Mouse (Mus musculus) lung, embryonic 16.5 days (tissue): ENCODE results near the gene Krt24. TPM values are rescaled to one million over a fixed set of nuclear protein-coding genes. Genes with fewer than 3 reads are reported as not detected.
"Not testable (repeated sequence)": the region's sequence is repeated elsewhere in the genome, so short reads cannot be mapped to it uniquely, and the experiment has no call there.

ENCODE experiments used
- ATAC-seq: fragments of 200-750 bp; cut with Nextera tagmentation; 2 replicates; pipeline ENCODE4 v1.8.0; 2017; ENCODE audit warnings: low read depth, mild to moderate bottlenecking, moderate library complexity
- H3K27ac ChIP-seq: fragments of 300-500 bp; sonication (generic); 2 replicates; pipeline ENCODE4 v1.5.1; 2014; ENCODE audit warnings: mild to moderate bottlenecking, control low read depth, low read length
- H3K27me3 ChIP-seq: fragments of 300-500 bp; sonication (generic); 2 replicates; pipeline ENCODE4 v1.6.1; 2014; ENCODE audit warnings: low read depth, low read length, mixed read lengths; ENCODE audit not compliant: control insufficient read depth, insufficient read depth
- H3K36me3 ChIP-seq: fragments of 300-500 bp; sonication (generic); 2 replicates; pipeline ENCODE4 v1.6.1; 2014; ENCODE audit warnings: low read length; ENCODE audit not compliant: control insufficient read depth, insufficient read depth
- H3K4me1 ChIP-seq: fragments of 300-500 bp; sonication (generic); replicated peaks from 2 replicates; pipeline ENCODE4 v1.6.1; 2014; ENCODE audit warnings: low read length, mixed read lengths; ENCODE audit not compliant: control insufficient read depth, insufficient read depth
- H3K4me2 ChIP-seq: fragments of 300-500 bp; sonication (generic); 2 replicates; pipeline ENCODE4 v1.6.1; 2014; ENCODE audit warnings: low read depth, low read length, control low read depth
- H3K4me3 ChIP-seq: fragments of 300-500 bp; sonication (generic); 2 replicates; pipeline ENCODE4 v1.5.1; 2014; ENCODE audit warnings: mild to moderate bottlenecking, low read length, control low read depth
- H3K9ac ChIP-seq: fragments of 300-500 bp; sonication (generic); 2 replicates; pipeline ENCODE4 v1.6.1; 2014; ENCODE audit warnings: low read length, control low read depth
- H3K9me3 ChIP-seq: fragments of 300-500 bp; sonication (generic); 2 replicates; pipeline ENCODE4 v1.6.1; 2016; ENCODE audit warnings: low read length; ENCODE audit not compliant: control insufficient read depth
- WGBS: fragments of 180-500 bp; shearing (Covaris S2); extraction: QIAGEN DNeasy Blood & Tissue Kit; methylation state at CpG from one replicate; pipeline ENCODE4 v1.1.7; 2014; 5-methylcytosine and 5-hydroxymethylcytosine counted together
- polyA plus RNA-seq: library from polyadenylated mRNA; unstranded; fragments of >200 nt; fragmentation: Nextera tagmentation; extraction: Ambion mirVana; gene quantifications from 2 replicates; pipeline ENCODE4 v1.2.1, GENCODE M21; 2015

Krt24 gene
- polyA plus RNA-seq, 1 experiment from 2014 or later = not detected

- WGBS = 42% methylated on average over 3 of the region's 3 CpGs
- not testable (repeated sequence) for H3K4me1 ChIP-seq, H3K4me2 ChIP-seq, H3K9ac ChIP-seq, H3K27ac ChIP-seq, H3K27me3 ChIP-seq, H3K4me3 ChIP-seq, ATAC-seq, H3K36me3 ChIP-seq, H3K9me3 ChIP-seq
Measured at GRCm38 (mm10) chr11:99244519-99244918, 40.5 kb downstream of the Krt24 start.

GRCm38 (mm10) chr11:99243820-99244374, 41.2 kb downstream of the Krt24 start, which contains the start of gene Krt222:
TSS of gene Krt222 (minus strand) at chr11:99244085.
- Histone ChIP-seq H3K9me3 (no peaks in the 10 kb centered on the region), H3K4me1 (peaks cover 3% of the 10 kb centered on the region; the same call in 1 of the 2 replicates), H3K36me3 (no peaks in the 10 kb centered on the region), H3K9ac (peak within 1 kb of the TSS; percentile 14; the same call in 1 of the 2 replicates), H3K27me3 (no peaks in the 10 kb centered on the region), H3K4me3 (peak within 1 kb of the TSS; percentile 26), H3K27ac (no peak within 1 kb of the TSS), H3K4me2 (peak within 1 kb of the TSS; percentile 51)
- WGBS = 4% methylated on average over 17 of the region's 17 CpGs
- ATAC-seq = no peak

GRCm38 (mm10) chr11:99243200-99243819, 41.8 kb downstream of the Krt24 start:
- no peaks in the 10 kb centered on the region for H3K36me3 ChIP-seq
- peak overlapping the region; percentile 26 for H3K4me3 ChIP-seq
- H3K4me1 ChIP-seq = peaks cover 3% of the 10 kb centered on the region; the same call in 1 of the 2 replicates
- 0 out of 2 replicates have a peak overlapping the region, but pooled peaks have one; percentile 14 for H3K9ac ChIP-seq
- H3K4me2 ChIP-seq = peak overlapping the region; percentile 51
- 47% methylated on average over 3 of the region's 3 CpGs for WGBS
- H3K27me3 ChIP-seq = no peaks in the 10 kb centered on the region
- no peak for ATAC-seq
- no peaks in the 10 kb centered on the region for H3K9me3 ChIP-seq
- no peak overlapping the region for H3K27ac ChIP-seq

GRCm38 (mm10) chr11:99242056-99242455, 43.0 kb downstream of the Krt24 start:
- Histone ChIP-seq H3K27ac (no peak overlapping the region), H3K27me3 (no peaks in the 10 kb centered on the region), H3K4me1 (peaks cover 3% of the 10 kb centered on the region; the same call in 1 of the 2 replicates), H3K9ac (no peak overlapping the region), H3K9me3 (no peaks in the 10 kb centered on the region), H3K4me3 (no peak overlapping the region), H3K4me2 (no peak overlapping the region), H3K36me3 (no peaks in the 10 kb centered on the region)
- WGBS = 72% methylated on average over 5 of the region's 5 CpGs
- ATAC-seq = no peak

DNA sequence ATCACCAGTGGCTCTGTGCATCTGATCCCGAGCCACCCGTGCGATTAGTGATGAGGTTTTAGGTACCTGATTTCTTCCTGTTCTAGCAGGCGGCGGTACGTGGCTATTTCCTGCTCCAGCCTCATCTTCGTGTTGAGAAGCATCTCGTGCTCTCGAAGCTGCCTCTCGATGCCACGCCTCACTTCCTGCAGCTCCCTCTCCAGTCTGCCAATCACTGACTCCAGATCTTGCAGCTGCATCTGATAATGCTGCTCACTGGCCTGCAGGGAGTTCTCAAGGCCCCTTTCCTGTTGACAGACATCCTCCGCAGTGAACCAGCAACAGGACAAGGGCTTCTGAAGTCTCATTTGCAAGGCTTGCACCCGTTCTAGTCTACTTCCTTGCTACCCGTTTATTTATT, 46.6 kb downstream of the Krt24 start:
- ATAC-seq = no peak
- H3K4me3 ChIP-seq = no peak overlapping the region

DNA sequence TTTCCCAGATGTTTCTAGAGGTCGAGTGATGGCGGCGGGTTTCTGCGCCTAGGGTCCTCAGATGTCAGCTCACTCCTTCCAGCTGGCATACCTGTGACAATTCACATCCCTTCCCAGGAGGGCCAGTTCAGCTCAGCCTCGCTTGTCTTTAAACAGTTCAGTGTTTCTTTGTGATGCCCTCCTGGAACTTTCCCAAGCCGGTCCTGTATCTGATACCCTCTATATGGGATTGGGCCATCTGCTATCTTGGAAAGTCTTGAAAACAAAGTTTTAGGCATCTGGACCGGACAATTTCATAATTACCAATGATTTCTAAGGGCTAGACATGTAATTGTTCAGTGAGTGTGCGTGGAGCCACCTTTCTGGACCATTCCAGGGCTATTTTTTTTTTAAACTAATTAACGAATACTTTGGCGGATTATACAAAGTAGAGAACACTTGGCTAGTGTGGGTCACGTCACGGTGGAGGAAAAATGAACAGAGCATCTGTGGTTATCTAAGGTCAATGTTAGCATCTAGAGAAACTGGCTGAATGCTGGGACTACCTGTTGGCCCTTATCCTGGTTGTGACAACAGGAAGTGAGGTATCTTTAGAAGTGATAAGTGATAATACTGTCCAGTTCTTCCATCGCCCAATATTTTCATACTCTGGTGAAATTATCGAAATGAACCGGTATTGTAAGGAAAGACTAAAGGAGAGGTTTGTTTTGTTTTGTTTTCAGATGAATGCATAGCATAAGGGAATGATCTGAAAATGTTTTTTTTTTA, 53.8 kb downstream of the Krt24 start:
- H3K4me3 ChIP-seq = peak overlapping the region; percentile 92
- H3K27ac ChIP-seq = peak overlapping the region; percentile 100
- H3K27me3 ChIP-seq = no peaks in the 10 kb centered on the region
- peak overlapping the region; percentile 89 for H3K4me2 ChIP-seq
- 18% methylated on average over 15 of the region's 15 CpGs for WGBS
- H3K36me3 ChIP-seq = peaks cover 14% of the 10 kb centered on the region
- peak overlapping the region; percentile 100 for H3K9ac ChIP-seq
- ATAC-seq = no peak; the same call in 1 of the 2 replicates
- no peaks in the 10 kb centered on the region for H3K9me3 ChIP-seq
- peaks cover 13% of the 10 kb centered on the region for H3K4me1 ChIP-seq

More for the DNA sequence above, 46.6 kb downstream of the Krt24 start:
- Histone ChIP-seq H3K27ac (no peak overlapping the region), H3K27me3 (no peaks in the 10 kb centered on the region), H3K4me2 (no peak overlapping the region), H3K4me1 (no peaks in the 10 kb centered on the region), H3K36me3 (no peaks in the 10 kb centered on the region), H3K9me3 (no peaks in the 10 kb centered on the region), H3K9ac (no peak overlapping the region)
- 46% methylated on average over 14 of the region's 14 CpGs for WGBS

DNA sequence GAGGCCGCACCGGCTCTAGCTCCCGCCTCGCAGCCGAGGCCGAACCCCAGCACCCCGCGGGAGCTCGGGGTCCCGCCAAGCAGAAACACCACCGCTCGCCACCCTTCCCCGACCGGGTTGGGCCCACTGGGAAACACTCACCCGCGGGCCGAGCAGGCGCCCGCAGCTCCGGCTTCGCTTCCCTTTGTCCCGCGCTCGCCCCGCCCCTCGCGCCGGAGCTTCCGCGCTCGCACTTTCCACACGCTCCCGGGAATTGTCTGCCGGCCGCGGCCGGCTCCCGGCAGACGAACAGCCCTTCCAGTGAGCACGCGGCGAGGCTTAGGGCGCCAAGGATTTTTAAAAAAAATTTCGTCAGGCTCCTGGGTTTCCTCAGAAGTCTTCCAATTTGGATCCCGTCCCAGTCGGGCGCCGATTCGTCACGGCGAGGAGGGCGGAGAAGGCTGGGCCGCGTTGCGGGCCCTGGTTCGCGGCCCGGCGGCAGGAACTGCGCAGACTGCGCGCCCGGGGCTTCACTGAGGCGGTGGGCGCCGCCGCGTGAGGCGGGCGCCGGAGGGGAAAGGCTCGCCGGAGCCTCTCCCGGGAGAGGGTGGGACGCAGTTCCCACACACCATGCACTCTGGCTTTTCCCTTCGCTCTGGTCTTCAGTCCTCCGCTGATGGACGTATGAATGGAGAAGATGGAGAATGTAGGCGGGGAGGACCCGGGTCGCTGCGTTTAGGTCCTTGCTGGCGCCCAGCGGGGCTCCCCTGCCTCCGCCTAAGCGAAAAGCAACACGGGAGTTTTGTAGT, 54.6 kb downstream of the Krt24 start, which contains the start of gene Smarce1:
Smarce1 (minus strand) TSS at position 757 of the 788 bp plus-strand sequence.
- H3K36me3 ChIP-seq = peaks cover 18% of the 10 kb centered on the region
- peak; percentile 94 for ATAC-seq
- H3K27me3 ChIP-seq = no peaks in the 10 kb centered on the region
- H3K9ac ChIP-seq = peak within 1 kb of the TSS; percentile 100
- peak within 1 kb of the TSS; percentile 92 for H3K4me3 ChIP-seq
- no peaks in the 10 kb centered on the region for H3K9me3 ChIP-seq
- peaks cover 13% of the 10 kb centered on the region for H3K4me1 ChIP-seq
- peak within 1 kb of the TSS; percentile 89 for H3K4me2 ChIP-seq
- peak within 1 kb of the TSS; percentile 100 for H3K27ac ChIP-seq
- 0% methylated on average over 87 of the region's 87 CpGs for WGBS
